Mouse (Mus musculus) adrenal gland, postnatal 4 days (tissue): ENCODE data around the gene Padi2. TPM values are rescaled to one million over a fixed set of nuclear protein-coding genes. Genes with fewer than 3 reads are reported as not detected.
A peak's percentile ranks its signal among the peaks of the same experiment; 100 is the strongest.

Experiments used
- DNase-seq, 2 experiments: peaks; one replicate each; pipeline ENCODE4 v3.0.0; 2021 to 2022; ENCODE audit warnings: low spot score in 2 of 2, mixed read lengths in 2 of 2
- total RNA-seq, 2 experiments: library from RNA; stranded (reverse); gene quantifications; 2 replicates each; pipeline ENCODE4 v1.2.3; 2021

Padi2 gene
- total RNA-seq, 2 experiments from 2014 or later: 6.7 to 9.5 TPM

DNA sequence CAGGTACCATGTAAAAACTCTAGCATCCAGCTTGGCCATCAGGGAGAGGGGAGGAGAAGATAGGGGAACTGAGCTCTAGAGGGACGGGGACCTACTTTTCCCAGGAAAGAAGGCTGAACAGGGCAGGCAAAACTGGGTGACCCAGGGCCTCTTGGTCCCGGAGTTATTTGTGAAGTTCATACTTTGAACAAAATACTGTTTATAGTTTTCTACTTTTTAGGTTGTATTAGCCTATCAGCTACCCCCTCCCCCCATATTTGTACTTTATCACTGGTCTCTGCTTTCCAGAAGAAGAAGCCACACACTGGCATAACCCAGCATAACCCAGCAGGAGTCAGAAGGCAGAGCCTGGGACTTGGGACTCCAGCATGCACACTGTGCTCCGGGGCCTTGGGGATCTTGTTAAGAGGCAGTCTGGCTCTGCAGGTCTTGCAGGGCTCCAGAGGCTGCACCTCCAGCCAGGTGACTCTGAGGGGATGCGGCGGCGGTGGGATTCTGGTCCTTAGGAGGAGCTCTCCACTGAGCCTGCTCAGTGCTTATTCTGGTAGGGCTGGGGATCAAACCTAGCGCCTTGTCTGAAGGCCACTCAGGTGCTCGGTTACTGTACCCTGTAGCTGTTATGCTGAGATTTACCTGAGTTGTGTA lies 25.0 kb upstream of the Padi2 start:
- DNase-seq: no peak

DNA sequence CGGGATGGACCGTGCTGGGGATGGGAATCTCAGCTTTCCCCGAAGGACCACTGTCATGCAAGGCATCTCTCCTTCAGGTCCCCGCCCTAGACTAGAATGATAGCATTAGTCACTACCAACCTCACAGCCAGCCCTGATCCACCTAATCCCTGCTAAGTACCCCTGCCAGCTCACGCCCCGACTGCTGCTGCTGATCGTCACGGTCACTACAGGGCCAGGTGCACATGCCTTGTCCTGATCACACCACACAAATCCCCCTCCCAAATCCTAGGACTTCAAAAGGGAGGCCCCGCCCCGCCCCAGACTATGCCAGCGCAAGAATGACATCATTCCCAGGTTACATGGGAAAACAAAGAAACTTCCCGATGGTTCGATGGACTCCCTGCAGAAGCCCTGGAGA lies 24.4 kb upstream of the Padi2 start:
- no peak for DNase-seq

DNA sequence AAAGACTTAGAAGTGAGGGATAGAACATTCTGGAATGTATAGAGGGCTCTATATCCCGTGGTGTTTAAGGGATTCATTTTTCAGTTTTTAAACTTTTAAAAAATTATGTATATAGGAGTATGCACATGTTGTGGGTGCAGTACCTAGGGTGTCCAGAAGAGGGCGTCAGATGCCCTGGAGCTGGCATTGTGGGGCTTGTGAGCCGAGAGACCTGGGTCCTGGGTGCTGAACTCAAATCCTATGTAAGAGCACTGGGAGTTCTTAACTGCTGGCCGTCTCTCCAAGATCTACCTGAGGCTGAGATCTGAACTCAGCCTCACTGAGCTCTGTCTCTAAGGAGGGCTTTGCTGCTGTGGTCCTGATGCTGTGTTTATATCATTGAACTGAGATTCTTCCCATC lies 23.8 kb upstream of the Padi2 start:
- peak in 1 of 2 experiments; percentile 1 for DNase-seq

DNA sequence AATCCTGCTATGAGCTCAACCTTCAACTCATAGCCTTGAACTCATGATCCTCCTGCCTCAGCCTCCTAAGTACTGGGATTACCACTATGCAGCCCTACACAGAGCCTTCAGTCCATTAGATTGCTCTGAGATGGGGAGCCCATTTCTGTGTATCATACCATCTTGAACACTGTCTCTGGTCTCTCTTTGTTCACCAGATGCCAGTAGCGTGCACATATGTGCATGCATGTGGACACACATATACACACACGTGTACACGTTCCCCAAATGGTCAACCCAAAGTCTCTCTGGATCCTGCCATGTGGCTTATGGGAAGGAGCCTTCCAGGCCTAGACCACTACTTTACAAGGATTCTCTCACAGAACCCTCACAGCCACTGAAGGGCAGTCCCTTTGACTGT lies 23.2 kb upstream of the Padi2 start:
- no peak for DNase-seq

DNA sequence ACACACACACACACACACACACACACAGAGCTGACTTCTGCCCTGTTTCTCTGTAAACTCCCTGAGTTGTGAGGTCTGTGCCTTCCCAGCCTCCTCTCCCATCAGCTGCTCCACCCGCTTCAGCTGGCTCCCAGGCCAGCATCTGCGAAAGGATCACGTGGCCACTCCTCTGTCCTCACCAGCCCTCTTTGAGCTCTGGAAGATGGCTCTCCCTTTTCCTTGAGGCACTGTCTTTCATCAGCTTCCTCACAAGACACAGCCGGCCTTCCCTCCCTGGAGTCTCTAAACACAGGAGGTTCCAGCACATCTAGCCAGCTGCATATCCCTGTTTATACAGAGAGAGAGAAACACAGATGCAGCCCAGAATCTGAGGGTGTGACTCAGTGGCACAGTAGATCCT lies 22.3 kb upstream of the Padi2 start:
- DNase-seq: no peak

DNA sequence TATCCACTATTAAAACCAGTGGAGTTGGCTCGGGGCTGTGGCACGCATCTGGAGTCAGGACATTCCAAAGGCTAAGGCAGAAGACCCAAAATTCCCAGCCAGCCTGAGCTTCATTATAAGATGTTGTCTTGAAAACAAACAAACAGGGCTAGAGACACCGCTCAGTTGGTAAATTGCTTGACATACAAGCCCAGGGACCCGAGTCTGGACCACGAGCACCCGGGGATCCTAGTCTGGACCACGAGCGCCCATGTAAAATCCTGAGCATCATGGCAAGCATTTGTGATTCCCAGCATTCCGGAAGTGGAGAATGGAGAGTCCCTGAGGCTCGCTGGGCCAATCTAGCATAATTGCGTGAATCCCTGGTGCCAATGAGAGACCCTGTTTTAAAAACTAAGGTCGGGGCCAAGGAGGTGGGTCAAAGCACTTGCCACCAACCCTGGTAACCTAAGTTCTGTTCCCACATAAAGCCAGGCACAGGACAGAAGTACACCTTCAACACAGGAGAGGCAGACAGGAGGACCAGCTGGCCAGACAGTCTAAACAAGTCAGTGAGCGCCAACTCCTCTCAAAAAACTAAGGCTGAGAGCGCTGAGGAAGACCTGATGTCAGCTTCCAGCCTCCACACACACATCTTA lies 14.5 kb upstream of the Padi2 start:
- no peak for DNase-seq

DNA sequence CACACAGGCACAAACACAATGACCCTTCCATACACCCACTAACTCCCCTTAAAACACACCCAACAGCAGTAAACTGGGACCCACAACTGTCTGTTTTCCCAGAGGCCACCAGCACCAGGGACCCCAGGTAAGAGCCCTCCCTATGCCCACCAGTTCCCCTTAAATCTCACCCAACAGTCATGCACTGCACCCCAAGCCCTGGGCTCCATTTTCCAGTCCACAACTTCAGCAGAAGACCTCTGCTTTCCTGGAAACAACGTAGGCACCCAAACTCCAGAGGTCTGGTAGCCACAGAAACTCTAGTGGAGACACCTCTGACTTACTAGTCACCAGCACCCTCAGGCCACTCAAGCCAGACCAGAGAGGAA lies 14.0 kb upstream of the Padi2 start:
- no peak for DNase-seq

DNA sequence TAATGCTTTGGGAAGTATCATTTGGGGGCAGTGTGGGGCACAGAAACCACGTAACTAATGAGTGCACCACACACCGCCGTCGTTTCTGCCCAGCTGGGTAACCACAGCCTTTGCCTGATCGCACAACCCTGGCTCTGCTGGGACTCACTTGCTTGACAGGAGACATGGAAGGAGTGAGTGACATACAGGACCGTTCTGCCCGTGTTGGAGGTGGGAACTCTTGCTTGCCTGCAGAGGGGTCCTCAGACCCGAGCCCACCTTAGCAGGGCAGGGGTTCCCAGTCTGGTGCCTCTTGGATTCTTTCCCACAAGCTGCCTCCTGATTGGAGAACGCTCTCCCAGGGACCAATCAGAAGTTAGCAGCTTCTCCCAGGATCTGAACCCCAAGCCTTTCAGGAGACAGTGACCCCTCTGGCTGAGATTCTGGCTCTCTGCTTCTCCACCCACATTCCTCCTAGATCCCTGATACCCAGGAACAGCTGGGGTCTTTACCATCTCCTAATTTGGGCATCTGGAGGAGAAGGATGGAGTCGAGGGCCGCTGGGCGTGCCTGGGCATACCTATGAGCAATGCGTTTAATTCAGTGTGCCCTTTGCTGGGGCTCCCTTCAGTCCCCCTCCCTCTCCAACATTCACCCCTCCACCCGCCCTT lies 1.2 kb upstream of the Padi2 start:
- DNase-seq: no peak

DNA sequence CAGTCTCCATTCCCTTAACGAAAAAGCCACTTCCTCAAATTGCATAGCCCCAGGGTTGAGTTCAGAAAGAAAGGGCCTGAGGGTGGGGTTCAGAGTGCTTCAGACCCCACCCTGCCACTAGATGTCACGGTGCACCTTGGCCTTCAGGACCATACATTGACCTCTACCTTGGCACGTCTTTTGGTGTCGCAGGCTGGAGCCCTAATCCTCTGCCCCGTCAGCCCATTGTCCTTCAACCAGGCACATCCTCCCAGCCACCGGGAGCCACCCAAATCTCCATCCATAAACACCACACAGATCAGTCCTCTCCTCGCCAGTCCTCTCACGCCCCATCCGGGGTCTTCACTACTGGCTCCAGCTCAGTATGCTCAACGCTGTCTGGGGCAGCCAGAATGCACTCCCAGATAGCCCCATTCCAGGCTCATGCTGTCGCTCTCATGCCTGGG lies 695 bp upstream of the Padi2 start:
- no peak for DNase-seq

DNA sequence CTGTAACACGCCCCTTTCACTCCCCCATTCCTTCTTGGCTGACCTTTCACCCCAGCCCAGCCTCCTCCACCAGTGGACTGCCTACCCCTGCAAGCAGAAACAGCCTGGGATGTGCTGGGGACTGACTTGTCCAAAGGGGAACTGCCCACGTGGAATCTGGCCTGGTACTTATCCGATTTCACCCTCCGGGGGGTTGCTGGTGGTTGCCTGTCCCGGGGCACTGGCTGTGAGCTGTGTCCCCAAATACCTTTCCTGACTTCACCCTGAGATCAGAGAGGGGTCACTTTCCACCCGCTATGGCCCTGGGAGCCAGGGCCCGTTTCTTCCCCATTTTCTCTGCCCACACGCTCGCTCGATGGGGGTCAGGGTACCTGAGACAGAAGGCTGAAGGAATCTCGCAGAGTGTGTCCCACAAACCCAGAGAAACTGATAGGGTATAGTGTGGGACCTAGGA lies 710 bp downstream of the Padi2 start:
- DNase-seq: no peak

DNA sequence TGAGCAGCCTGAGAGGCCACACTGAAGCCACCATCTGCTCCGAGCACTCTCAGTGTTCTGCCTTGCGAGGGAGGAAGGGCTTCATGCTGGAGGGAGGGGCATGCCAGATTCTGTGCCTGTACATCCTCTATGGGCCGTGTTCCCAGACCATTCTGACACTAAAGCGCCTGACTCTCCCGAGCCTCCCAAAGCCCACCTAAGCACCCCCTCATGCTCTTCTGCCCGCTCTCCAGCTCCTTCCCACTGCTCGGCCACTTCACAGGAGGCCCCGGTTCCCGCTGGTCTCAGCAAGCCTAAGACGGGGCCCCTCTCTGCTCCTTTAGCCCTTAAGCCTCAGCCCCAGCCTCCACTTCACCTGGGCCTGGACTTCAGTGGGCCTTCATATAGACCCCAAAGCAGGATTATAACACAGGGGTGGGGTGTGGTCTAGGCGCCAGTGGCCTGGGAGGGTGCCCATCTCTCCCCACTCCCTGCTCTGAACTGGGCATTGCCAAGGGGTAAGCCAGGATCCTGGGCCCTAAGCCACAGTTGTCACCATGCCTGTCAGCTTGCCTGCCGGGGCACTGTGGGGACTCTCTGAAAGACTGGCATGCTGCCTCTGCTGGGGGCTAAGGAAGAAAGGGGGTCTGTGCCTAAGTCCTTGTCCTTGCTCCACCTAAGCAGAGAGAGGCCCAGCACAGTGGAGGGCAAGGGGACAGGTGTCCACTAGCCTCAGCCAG lies 1.3 kb downstream of the Padi2 start:
- DNase-seq: no peak

DNA sequence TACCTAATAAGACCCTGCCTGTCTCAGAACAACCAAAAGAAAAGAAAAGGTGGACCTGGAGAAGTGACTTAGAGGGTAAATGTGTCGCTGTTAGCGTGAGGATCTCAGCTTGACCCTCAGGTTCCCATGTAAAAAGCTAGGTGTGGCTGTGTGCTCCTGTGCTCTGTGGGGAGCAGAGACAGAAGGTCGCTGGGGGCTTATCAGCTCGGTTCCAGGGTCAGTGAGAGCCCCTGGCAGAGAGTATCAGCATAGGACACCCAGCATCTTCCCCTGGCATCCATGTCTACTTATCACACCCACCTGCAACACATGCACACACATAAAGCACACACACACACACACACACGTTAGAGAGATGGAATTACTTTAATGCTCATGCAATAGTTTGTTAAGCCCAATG lies 2.5 kb downstream of the Padi2 start:
- DNase-seq: no peak

DNA sequence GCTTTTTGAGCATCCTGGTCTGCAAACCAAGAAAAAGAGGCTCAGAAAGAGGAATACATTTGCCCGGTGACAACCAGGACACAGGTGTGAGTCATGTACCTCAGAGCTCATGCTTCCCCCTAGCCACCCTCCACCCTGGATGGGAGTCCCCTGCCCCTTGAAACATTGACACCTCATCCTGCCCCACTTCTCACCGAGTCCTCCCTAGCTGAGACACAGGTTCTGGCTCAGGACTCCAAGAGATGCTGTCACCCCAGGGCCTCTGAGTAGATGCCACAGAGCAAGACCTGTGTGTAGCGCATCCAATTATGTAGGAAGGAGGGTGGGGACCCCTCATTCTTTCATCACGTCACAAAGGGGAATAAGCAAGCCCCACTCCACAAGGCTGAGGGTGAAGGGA lies 3.4 kb downstream of the Padi2 start:
- DNase-seq: no peak

DNA sequence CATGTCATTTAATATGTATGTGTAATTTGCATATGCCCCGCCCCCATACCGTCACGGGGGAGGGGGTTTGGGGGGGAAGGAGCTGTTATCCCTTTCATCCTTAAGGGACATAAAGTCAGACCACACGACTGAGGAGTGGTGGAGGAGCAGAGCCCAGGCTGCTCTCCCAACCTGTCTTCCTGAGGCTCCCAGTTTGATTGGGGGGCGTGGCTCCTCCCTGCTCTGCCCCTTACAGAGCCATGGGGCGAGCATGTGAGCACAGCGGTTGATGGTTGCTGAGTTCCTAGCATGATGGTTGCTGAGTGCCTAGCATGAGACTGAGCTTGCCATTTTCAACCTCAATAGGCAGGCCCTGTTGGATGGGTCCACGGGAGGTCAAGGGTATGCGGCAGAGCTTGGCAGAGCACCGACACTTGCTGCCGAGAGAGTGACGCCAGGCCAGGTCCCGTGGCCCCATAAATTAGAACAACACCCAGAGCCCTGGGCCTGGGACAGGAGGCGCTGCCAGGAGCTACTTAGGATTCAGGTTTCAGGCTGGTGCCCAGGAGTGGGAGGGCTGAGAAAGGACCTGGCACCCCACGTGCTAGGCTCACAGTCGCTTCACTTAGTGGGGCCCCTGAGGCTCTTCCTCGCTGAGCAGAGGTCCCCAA lies 4.6 kb downstream of the Padi2 start:
- DNase-seq: no peak

DNA sequence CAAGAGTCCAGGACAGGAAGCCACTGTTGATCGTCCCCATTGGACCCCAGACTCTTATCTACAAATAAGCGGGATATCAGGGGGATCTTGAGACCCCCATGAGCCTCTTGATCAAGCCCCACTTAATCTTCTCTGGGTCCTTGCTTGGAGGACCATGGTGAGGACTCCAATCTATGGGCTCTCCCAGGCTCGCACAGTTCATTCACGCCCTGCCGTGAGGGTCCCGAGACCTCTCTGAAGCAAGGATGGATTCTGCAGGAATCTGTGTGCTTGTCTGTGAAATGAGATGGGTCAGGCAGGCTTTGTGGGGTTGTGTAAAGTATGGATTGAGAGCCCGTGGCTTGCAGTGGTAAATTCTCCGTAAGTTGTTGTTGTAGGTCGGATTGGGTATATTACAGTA lies 5.3 kb downstream of the Padi2 start:
- no peak for DNase-seq

DNA sequence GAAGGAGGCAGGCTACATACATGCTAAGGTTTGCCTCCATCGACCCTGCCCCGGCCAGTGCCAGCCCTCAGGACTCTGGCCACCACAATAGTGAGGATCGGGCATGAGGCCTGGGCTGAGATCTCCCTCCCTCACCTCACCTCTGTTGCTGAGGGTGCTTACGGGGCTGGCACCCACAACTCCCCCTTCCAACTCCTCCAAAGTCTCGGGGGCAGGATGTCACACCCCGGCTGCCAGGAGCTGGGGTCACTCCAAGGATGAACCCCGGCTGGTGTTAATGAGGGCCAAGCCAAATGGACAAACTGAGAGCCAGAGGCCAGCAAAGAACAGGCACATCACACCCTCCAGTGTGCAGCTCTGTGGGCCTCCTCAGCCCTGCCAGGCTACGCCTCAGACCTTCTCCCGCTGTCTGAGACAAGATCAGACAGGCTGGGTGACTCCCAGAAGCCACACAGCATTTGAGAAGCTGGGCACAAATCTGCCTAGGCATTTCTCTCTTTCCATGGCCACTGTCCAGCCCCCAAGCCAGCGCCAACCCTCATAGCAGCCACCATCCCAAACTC lies 6.2 kb downstream of the Padi2 start:
- DNase-seq: no peak

DNA sequence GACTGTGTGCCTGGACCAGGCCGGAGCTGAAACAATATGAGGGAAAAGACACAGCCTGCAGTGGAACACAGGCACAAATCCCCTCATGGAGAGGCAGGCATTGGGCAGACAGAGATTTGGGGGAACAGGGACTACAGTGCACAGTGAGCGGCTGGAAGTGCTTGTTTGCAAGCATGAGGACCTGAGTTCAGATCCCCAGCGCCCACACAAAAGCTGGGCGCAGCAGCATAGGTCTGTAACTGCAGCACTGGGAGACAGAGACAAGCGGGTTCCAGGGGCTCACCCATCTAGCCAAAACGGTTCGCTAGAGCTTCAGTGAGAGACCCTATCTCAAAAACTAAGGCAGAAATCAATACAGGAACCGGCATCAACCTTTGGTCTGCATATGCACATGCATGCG lies 7.4 kb downstream of the Padi2 start:
- DNase-seq: no peak

DNA sequence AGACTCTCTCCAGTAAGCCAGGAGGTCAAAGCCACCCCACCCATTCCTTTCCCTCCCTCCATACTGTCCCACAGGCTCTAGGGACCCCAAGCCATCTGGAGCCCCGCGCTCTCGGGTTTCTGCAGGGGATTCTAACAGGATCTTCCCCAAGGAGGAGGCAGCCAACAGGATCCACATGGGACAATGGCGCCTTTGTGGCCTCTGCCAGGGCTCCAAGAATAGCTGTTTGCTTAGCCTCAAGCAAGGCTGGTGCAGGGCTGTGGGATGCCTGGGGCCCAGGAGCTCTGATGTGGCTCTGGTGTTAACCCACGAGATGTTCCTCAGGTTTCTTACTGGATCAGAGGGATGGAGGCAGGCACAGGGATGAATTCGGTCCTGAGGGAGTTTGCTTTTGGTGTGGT lies 8.6 kb downstream of the Padi2 start:
- no peak for DNase-seq

DNA sequence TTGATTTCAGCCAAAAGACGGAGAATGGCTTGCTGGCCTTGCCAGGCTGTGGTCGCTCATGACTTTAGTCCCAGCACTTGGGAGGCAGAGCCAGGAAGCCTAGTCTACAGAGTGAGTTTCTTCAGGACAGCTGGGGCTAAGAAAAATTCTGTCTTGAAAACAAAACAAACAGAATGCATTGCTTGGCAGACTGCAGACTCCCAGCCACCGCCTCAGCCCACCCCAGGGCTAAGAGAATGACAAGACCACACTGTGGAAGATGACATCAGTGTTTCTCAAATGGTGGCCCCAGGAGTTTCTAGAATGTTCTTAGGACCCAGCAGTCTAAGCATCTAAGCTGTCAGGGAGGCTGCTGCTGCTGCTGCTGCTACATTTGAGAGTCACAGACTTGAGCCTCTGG lies 9.1 kb downstream of the Padi2 start:
- no peak for DNase-seq

DNA sequence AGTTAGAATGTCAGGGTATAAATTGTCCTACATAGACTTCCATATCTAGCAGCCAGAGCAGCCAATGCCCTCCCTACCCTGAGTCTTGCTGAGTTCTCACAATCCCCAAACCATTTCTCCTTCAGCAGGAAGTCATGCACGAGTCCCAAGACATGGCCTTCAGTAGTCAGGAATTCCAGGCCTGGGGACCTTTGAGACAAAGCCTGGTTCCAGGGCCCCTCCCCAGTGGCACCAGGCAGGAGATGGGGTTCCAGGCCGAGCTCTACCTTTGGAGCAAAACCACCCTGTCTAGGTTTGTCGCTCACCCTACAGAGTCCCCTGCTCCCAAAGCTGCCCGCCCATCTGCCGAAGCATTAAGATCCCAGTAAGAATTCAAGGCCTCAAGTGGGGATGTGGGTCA lies 10.2 kb downstream of the Padi2 start:
- no peak for DNase-seq

DNA sequence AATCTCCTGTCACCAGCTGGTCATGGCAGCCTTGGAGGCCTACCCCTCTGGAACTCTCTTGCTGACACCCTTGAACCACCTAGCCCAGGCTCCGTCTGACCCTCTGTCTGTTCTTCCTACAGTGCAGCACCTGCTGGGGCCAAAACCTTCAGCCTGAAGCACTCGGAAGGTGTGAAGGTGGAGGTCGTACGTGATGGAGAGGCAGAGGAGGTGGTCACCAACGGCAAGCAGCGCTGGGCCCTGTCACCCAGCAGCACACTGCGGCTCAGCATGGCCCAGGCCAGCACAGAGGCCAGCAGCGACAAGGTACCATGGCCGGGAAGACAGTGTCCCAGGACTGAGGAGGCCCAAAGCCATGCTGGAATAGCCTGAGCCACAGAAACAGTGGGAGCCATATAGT lies 11.3 kb downstream of the Padi2 start:
- no peak for DNase-seq
